Mouse (Mus musculus): ENCODE data around the gene Isy1.

Isy1 gene

DNA sequence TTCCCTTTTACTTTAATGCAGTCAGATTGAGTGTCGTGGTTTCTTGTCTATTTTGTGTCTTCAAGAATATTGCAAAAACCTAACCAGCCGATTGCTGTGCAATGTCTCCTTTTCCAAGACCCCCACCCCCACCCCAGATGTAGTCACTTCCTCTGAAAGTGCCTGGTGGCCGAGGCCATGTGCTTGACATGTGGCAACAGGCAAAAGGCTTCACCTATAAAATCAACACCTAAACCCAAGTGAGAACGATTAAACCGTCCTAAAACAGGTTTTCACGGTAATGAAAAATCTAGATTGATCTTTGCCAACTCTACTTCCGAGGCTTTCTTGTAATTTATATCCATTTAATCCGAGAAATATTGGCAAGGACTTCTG, 11.2 kb upstream of the Isy1 start:
- peak; percentile 71 for DNase-seq (ENCODE audit: low spot score)

DNA sequence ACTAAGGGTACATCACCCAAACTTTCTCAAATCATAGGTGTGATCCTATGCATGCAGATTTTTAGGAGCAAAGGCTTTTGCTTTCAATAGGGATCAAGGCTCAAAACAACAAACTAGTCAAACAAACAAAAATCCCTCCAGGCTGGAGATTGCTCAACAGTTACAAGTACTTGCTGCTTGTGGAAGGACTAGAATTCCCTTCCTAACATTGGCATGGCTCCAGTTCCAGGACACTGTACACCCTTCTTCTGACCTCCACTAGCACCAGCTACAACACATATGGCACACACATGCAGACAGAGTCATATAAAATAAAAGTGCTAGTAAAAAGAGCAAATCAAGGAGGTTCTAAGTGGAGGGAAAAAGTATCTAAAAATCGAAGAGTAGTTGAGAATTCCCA, 8.2 kb upstream of the Isy1 start:
- DNase-seq (ENCODE audit: low spot score): no peak

DNA sequence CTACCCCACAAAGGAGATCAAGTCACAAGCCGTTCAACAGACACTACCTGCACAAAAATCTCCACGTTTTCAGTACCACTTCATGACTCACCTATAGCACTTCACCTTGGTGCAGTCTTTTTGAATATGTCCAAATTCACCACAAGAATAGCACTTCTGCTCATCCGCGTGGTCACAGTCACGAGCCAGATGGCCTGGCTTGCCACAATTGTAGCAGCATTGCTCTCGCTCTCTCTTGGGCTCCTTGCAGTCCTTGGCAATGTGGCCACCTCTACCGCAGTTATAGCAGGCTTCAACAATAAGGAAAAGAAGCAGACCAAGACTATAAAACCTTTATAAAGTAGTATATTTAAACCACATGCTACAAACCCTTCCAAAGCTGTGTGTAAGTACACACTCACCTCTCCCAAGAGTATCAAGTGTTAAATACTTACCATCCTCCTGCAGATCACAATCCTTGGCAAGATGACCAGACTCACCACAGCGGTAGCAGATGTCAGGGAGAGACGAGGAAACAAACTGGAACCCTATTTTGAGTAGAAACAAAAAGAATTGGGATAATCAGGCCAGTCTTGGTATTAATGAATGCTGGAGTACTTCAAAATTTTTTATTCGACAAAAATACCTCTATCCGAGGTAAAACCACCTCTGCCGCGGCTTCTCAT, 6.6 kb upstream of the Isy1 start:
- no peak for DNase-seq (ENCODE audit: low spot score)

DNA sequence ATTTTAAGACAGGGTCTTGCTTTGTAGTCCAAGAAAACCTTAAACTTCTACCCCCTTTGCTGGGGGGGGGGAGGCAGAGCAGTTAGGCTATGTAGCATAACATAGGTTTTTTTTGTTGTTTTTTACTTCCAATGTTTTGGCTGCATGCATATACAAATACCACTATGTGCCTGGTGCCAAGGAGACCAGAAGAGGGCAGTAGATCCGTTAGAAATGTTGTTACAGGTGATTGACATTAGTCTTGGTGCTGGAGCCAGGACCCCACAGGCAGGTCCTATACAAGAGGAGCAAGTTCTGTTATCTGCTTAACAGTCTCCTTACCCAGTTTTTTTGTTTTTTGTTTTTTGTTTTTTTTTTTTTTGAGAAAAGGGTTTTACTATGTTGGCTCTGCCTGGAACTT, 3.7 kb upstream of the Isy1 start:
- DNase-seq (ENCODE audit: low spot score): peak; percentile 43

DNA sequence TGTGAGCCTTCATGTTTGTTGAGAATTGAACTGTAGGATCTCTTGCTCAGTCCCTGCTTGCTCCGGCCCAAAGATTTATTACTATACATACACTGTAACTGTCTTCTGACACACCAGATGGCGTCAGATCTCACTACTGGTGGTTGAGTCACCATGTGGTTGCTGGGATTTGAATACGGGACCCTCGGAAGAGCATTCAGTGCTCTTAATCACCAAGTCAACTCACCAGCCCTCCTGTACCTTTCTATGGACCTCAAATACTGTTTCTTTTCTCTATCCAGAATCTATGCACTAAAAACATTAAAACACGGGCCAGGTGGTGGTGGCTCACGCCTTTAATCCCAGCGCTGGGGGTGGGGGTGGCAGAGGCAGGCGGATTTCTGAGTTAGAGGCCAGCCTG, 3.0 kb upstream of the Isy1 start:
- no peak for DNase-seq (ENCODE audit: low spot score)

DNA sequence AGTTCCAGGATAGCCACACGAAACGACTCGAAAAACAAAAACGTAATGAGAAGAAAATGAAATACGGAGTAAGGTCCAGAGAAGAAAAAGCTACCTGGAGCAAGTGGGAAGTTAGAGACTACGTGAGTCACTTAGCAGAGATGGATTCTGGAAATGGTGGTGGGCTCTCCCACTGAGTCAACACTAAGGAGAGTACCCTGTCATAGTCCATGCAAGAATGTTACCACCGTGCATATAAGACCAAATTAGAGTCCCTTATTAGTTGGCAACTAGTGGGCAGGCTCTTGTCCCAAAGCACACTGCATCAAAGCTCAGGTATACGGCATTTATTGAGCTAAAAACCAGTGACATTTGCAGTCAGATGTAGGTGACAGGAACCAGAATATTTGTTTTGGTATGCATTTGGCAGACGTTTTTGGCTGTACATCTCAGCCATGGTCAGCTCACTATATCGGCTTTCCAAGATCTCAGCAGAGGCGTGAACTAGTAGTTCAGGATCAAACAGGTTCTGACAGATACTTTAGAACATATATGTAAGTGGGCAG, 1.3 kb upstream of the Isy1 start:
- no peak for DNase-seq (ENCODE audit: low spot score)

DNA sequence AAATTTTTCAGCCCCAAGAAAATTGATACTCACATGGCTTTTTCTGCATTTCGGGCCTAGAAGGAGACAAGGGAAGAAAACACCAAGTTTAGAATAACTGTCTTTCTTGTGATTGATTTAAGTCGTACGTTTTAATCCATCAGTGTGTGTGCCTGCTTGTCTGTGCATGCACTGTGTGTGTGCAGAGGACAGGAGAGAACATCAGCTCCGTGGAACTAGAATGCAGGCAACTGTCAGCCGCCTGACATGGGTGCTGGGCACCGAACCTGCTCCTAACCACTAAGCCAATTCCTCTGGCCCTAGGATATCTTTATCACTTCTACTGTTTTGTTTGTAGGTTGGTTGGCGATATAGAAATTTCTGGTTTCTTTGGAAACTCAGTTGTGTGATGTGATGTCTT, 2.9 kb downstream of the Isy1 start, which contains the start of gene Gm45140:
Gm45140 (minus strand) TSS at position 101 of the 400 bp plus-strand sequence.
- DNase-seq (ENCODE audit: low spot score): no peak

DNA sequence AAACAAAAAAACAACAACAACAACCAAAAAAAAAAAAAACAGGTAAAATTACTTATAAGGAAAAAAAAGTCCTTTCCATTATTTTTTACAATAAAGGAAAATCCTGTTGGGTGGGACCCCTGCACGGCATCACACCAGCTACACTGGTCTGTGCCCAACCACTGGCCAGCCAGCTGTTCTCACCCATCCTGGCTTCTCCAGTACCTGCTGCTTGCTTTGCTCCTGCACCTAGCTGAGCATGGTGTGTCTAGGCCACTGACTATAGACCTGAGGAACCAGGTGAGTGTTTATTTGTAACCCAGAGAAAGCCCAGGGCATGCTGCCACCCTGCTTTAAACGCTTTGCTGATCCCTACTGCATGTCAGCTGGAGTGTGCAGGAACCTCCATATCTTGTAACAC, 18.2 kb downstream of the Isy1 start:
- no peak for DNase-seq (ENCODE audit: low spot score)

DNA sequence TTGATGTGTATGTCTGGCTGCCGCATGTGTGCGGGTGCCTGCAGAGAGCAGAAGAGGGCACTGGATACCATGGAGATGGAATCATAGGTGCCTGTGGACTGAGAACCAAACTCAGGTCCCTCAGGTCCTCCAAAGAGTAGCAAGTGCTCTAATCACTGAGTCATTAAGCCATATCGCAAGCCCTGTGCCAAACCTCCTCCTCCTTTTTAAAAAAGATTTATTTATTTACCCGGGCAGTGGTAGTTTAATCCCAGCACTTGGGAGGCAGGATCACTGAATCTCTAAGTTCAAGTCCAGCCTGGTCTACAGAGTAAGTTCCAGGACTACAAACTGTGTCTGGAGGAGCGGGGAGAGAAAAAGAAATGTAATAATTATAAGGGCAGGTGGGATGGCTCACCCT, 24.1 kb downstream of the Isy1 start:
- no peak for DNase-seq (ENCODE audit: low spot score)

DNA sequence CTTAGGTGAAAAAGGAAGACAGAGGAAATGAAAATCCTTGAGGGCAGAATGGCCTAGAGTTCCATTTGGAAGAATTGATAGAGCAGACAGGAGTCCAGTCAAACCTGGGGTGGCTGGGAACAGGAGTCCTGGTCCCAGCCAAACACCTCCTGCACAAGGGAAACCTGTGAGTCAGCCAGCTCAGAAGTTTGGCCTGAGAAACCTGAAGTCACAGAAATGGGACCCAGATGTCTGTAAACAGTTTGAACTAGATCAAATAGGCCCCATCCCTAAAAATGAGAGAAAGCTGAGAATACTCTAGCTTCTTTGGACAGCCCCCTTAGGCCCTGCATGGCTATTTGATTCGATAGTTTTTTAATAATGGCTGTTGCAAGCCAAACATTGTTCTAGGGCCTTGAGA, 25.9 kb downstream of the Isy1 start:
- DNase-seq (ENCODE audit: low spot score): no peak

DNA sequence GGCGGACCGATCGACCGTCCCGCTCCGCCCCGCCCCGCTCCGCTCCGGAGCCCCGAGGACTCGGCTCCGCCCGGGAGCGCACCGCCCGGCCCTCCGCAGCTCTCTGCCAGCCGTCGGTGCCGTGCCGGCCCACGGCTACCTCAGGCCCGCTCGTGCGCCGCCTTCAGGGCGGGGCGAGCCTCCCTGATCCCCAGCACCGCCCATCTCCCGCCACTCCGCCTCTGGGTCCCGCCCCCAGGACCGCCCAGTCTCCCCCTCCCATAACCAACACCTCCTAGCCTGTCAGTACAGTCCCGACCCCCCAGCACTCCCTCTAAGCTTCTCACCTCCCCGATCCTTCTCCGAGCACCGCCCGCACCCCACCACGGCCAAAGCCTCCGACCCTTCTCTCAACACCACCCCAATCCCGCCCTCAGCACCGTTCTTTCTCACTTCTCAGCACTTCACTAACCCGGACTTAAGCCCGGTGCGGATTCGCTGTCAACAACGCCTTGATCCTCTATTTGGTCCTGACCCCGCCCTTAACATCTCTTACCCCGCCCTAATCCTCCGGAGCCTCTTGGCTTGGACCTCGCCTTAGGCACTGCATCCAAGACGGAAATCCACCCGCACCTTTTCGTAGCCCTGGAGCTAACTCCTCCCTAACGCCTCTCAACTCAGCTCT, 26.8 kb downstream of the Isy1 start, which contains the start of gene Rab43:
Rab43 (minus strand) TSS at position 490 of the 664 bp plus-strand sequence.
- DNase-seq (ENCODE audit: low spot score): peak; percentile 92

DNA sequence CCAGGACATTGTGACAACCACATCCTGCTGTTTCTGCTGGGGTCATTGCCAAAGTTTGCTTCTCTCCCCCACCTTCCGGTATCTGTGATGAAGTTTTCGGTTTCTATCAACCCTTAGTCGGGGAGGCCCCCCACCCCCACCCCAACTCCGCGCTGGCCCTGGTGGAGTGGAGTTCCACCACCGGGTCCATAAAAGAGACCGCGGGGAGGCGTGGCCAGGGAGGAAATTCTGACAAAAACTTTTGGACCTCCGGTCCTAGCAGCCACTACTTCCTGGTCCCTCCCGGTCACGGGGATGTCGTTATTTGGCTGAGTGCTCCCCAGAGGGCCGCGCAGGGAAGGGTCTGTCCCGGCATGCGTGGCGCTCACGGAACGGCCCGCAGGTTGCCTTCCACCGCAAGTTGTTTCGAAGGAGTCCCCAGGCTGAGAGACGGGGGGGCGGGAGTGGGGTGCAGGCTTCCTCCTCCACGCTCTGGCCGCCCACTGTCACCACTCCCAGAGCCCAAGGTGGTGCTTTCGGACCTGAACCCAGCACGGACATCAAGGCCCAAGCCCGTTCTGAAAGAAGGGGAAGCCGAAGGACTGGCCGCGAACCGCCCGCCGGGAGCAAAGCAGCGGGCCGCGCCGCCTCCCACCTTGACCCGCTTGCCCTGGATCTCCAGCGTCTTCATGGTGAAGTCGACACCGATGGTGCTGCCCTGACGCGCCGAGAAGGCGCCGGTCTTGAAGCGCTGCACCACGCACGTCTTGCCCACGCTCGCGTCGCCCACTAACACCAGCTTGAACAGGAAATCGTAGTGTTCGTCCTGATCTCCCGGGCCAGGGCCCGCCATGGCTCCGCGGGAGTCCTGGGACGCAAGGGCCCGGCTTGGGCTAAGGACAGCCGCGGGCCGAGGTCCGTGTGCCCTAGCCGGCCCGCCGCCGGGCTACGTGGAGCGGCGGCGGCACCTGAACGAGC, 27.6 kb downstream of the Isy1 start:
- peak; percentile 59 for DNase-seq (ENCODE audit: low spot score)

DNA sequence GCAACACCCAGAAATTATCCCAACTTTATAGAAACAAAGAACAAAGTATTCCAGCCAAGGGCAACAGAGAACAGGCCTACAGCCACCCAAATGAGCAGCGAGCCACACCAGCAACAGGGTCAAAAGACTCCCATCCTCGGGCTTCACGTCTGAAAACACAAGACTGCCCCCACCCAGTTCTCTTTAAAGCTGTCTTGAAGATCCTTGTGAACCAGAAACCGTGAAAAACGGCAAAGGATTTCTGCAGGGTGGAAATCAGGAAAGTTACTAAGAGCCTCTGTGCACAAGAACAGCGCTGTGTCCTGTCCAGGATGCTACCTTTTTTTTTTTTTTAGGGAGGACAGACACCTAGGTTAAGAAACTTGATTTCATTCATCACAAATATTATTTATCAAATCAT, 28.3 kb downstream of the Isy1 start:
- DNase-seq (ENCODE audit: low spot score): no peak

DNA sequence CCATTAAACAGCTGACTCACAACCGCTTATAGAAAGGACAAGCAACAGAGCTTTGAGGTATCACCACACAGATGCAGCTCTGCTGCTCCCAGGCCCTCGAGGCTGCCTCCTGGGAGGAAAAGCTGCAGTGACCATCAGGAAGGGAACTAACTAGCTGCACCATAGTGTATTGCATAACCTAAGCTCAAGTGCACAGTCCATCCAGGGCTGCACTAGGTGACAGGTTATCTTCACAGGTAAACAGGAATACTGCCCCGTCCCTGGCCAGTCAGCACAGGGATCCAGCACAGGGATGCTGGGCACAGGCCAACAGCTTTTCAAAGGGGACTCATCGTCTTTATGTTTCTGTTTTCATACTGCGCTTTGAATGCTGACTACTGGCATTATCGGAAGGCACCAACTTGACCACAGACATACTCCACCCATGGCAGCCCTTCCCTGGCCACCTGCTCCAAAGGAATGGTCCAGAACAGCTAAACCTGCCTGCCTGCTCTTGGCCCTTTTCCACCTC, 28.9 kb downstream of the Isy1 start:
- DNase-seq (ENCODE audit: low spot score): no peak

DNA sequence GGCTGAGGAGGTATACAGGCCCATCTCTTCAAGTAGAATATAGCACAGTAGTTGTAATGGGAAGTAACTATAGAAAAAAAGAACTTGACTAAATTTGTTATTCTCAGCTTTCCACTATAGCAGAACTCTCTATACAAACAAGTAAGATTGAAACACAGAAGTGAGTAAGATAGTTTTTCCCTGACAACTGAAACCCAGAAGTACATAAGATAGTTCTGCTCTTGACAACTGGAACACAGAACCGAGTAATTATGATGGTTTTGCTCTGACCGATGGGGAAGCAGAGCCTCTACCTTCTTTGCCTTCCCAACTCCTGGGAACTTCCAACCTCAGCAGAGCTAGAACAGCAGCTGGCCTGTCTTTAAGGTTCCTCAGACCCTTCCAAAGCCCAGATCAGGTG, 29.5 kb downstream of the Isy1 start:
- DNase-seq (ENCODE audit: low spot score): no peak

DNA sequence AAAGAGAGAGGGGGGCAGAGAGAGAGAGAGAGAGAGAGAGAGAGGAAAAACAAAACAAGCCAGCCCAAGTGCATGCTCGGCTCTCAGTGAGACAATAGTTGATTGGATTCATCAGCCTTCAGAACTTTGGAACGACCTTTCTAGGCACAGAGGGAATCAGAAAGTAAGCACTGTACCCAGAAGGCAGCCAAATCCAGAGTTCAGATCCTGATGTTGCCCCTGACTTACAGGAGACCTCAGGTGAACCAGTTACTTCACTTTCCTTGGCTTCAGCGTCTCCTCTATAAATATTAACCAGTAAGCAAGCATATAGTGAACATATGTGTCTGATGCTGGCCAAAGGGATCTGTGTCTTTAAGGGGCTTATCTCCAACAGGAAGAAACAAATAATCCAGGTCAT, 30.1 kb downstream of the Isy1 start:
- DNase-seq (ENCODE audit: low spot score): no peak

DNA sequence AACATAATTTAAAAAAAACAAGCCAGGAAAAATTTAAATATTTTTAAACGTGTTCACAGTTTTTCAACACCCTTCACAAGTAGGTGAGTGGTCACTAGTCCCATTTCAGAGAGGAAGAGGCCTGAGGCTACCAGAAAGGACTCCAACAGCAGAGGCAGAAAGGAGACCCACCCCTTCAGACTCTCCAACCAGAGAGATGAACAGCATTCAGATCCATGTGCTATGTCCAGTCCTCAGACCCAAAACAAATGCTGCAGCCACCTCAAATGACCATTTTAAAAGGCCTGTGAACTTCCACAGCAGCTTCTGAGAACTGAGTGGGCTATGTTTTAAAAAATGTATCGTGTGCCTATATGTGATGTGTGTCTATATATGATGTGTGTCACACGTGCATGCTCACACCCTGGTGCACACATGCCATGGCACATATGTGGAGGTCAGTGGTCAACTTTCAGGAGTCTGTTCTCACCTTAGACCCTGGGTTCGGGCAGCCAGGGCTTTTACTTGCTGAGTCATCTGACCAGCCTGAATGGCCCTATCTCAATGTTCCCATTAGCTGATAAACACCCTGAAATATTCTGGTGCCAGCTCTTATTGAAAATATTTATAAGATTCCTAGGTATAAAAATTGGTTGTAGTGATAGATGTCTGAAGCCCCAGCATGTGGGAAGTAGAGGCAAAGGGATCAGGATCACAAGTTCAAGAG, 30.7 kb downstream of the Isy1 start:
- no peak for DNase-seq (ENCODE audit: low spot score)

DNA sequence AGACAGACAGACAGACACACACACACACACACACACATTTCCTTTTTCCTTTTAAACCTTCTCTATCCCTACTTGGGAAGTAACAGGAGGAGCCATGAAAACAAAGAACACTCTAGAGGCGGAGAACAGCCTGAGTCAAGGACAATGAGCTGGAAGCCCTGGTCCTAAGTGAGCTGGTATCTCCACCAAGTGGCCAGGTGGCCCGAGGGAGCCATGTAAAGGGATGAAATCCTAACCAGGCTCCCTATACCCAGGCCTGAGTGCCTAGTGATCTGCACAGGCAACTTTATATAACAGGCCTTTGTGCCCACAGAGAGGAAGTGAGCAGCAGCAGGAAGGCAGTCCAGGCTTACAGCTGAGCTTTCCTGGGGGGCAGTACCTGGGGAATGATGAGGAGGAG, 31.7 kb downstream of the Isy1 start:
- no peak for DNase-seq (ENCODE audit: low spot score)

DNA sequence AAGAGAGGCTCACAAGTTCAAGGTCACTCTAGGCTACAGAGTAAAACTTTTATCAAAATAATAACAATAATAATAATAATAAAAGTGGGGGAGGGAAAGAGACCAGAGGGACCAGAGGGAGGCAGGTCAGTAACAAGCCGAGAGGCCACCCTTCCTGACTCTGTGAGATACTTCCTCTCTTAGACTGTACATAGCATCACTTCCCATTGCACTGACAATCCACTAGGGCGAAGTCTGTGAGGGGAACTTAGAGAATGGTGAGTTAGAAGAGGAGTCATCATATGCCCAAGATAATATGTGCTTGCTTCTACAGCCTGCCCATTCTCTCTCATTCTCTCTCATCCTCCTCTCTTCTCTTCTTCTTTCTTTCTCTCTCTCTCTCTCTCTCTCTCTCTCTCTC, 32.6 kb downstream of the Isy1 start:
- no peak for DNase-seq (ENCODE audit: low spot score)

DNA sequence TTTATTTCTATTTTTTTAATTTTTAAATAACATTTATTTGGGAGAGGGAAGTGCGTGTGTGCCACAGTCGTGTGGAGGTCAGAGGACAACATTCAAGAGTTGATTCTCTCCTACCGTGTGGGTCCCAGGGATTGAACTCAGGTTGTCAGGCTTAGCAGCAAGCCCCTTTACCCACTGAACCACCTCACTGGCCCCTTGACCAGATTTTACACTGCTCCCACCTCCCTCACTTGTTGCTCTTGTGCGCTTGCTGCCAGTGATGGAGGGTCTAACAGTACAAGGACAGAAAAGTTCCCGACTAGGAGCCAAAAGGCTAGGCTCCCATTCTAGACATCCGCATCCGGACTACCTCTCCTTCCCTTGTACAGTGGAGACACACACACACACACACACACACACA, 33.1 kb downstream of the Isy1 start:
- no peak for DNase-seq (ENCODE audit: low spot score)

DNA sequence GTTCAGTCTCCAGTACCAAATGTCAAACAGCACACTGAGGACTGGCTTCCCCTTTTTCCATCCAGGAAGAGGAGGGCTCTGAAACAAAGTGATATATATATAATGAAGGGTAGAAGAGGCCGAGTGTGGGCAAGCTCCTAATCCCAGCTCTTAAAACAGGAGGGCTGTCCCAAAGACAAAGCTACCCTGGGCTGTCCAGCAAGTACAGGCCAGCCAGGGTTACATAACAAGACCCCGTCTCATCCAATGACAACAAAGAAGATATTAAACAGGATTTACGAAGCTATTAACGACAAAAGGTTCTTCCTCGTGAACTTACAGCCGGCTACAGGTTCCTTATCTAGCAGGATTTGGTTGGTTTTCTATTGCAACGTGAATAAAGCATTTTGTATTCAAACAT, 33.7 kb downstream of the Isy1 start:
- DNase-seq (ENCODE audit: low spot score): no peak

DNA sequence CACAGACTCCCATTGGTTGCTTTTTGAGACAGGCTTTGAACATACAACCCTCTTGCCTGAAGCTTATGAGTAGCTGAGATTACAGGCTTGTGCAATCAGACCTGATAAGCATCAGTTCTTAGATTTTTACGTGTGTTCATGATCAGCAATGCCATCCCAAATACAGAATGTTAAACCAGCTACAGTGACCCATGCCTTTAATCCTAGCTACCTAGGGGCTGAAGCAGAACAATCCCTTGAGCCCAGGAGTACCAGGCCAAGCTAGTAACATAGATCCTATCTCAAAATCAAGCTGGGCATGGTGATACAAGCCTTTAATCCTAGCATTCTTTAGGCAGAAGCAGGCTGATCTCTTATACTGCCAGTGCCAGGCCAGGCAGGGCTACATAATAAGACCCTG, 34.6 kb downstream of the Isy1 start:
- DNase-seq (ENCODE audit: low spot score): no peak

Data from embryo, embryonic 10.5 days (tissue).